Mouse (Mus musculus) liver, adult 2 months (tissue): ENCODE measurements around the gene Galm.

Experiments used
- CTCF ChIP-seq: fragments of 200-500 bp; IDR thresholded peaks from 2 replicates; pipeline ENCODE4 v1.5.1; 2011; ENCODE audit warnings: low read depth, low read length, control low read depth
- POLR2A ChIP-seq: fragments of 200-500 bp; IDR thresholded peaks from 2 replicates; pipeline ENCODE4 v1.6.1; 2011; ENCODE audit warnings: low read length, control low read depth; ENCODE audit not compliant: insufficient read depth; ENCODE audit errors: extremely low read depth

- TF ChIP-seq POLR2A: no peak
- TF ChIP-seq CTCF: no peak
Measured at GRCm38 (mm10) chr17:80131838-80132237, 4.6 kb downstream of the Galm start.
